Mouse (Mus musculus) liver, adult 2 months (tissue): Measurements from ENCODE around the gene Ptprn2.

Source experiments
- CTCF ChIP-seq: fragments of 200-500 bp; IDR thresholded peaks from 2 replicates; pipeline ENCODE4 v1.5.1; 2011; ENCODE audit warnings: low read depth, low read length, control low read depth
- POLR2A ChIP-seq: fragments of 200-500 bp; IDR thresholded peaks from 2 replicates; pipeline ENCODE4 v1.6.1; 2011; ENCODE audit warnings: low read length, control low read depth; ENCODE audit not compliant: insufficient read depth; ENCODE audit errors: extremely low read depth

DNA sequence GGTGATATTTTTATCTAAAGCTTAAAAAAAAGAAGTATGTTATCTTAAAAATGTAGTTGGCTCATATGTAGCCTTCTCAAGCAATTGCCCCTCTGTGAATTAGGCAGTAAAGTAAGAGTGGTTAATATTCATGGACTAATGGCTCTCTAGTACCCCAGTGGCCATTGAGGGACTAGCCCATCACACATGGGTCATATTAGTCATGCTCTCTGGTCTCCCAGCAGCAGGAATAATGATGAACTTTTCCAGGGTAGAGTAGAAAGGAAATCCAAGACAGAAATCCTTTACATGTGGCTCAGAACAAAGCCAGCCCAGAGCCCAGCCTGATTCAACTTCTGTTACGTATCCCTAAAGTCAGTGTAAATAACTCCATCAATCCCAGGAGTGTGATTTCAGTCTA is 779.7 kb downstream of the Ptprn2 start:
- TF ChIP-seq POLR2A (no peak), CTCF (no peak)
